Mouse (Mus musculus) heart, embryonic 12.5 days (tissue): Measurements from ENCODE around the gene Dtnbp1. TPM values are rescaled to one million over a fixed set of nuclear protein-coding genes. Genes with fewer than 3 reads are reported as not detected.

Experiments
- ATAC-seq: fragments of 200-750 bp; cut with Nextera tagmentation; 2 replicates; pipeline ENCODE4 v1.8.0; 2017; ENCODE audit warnings: moderate TSS enrichment, moderate library complexity; ENCODE audit not compliant: insufficient number of reproducible peaks, low FRiP score
- H3K27ac ChIP-seq: fragments of 300-500 bp; sonication (generic); 2 replicates; pipeline ENCODE4 v1.5.1; 2016; ENCODE audit warnings: mild to moderate bottlenecking, moderate library complexity; ENCODE audit not compliant: poor library complexity, severe bottlenecking
- H3K27me3 ChIP-seq: fragments of 300-500 bp; sonication (generic); replicated peaks from 2 replicates; pipeline ENCODE4 v1.6.1; 2016; ENCODE audit warnings: mild to moderate bottlenecking, moderate library complexity
- H3K36me3 ChIP-seq: fragments of 300-500 bp; sonication (generic); 2 replicates; pipeline ENCODE4 v1.6.1; 2016; ENCODE audit warnings: mild to moderate bottlenecking, moderate library complexity
- H3K4me1 ChIP-seq: fragments of 300-500 bp; sonication (generic); replicated peaks from 2 replicates; pipeline ENCODE4 v1.6.1; 2016; ENCODE audit warnings: mild to moderate bottlenecking
- H3K4me2 ChIP-seq: fragments of 300-500 bp; sonication (generic); 2 replicates; pipeline ENCODE4 v1.6.1; 2016; ENCODE audit warnings: mild to moderate bottlenecking, moderate library complexity
- H3K4me3 ChIP-seq: fragments of 300-500 bp; sonication (generic); 2 replicates; pipeline ENCODE4 v1.5.1; 2016; ENCODE audit warnings: mild to moderate bottlenecking
- H3K9ac ChIP-seq: fragments of 300-500 bp; sonication (generic); 2 replicates; pipeline ENCODE4 v1.6.1; 2016; ENCODE audit warnings: mild to moderate bottlenecking, moderate library complexity
- H3K9me3 ChIP-seq: fragments of 300-500 bp; sonication (generic); replicated peaks from 2 replicates; pipeline ENCODE4 v1.6.1; 2016; ENCODE audit warnings: mild to moderate bottlenecking, moderate library complexity
- WGBS: fragments of 180-500 bp; shearing (Covaris S2); methylation state at CpG from one replicate; pipeline ENCODE4 v1.1.7; 2016; 5-methylcytosine and 5-hydroxymethylcytosine counted together
- polyA plus RNA-seq: library from polyadenylated mRNA; unstranded; fragments of >200 nt; fragmentation: Nextera tagmentation; extraction: Ambion mirVana; gene quantifications from 2 replicates; pipeline ENCODE4 v1.2.1, GENCODE M21; 2016

Dtnbp1 gene
- 72.3 and 72.4 TPM in 2 replicates for polyA plus RNA-seq

GRCm38 (mm10) chr13:45001911-45002615 is at the start of gene Dtnbp1:
Gene Dtnbp1, minus strand, starts transcription at chr13:45002147.
- under 1% methylated on average over 67 of the region's 68 CpGs for WGBS
- Histone ChIP-seq H3K27ac (peak within 1 kb of the TSS; percentile 83), H3K4me2 (peak within 1 kb of the TSS; percentile 84), H3K27me3 (no peaks in the 10 kb centered on the region), H3K4me3 (peak within 1 kb of the TSS; percentile 97), H3K4me1 (peaks cover 27% of the 10 kb centered on the region), H3K36me3 (peaks cover 3% of the 10 kb centered on the region; the same call in 1 of the 2 replicates), H3K9me3 (no peaks in the 10 kb centered on the region), H3K9ac (peak within 1 kb of the TSS; percentile 93)
- ATAC-seq, result peak; percentile 94

- Histone ChIP-seq H3K36me3 (no peaks in the 10 kb centered on the region), H3K27me3 (no peaks in the 10 kb centered on the region), H3K9me3 (no peaks in the 10 kb centered on the region), H3K27ac (no peak overlapping the region), H3K4me1 (peaks cover 8% of the 10 kb centered on the region), H3K9ac (no peak overlapping the region), H3K4me2 (no peak overlapping the region), H3K4me3 (no peak overlapping the region)
- ATAC-seq, result no peak
- 71% methylated on average over 7 of the region's 7 CpGs for WGBS
Measured at GRCm38 (mm10) chr13:45049261-45050020, 47.5 kb upstream of the Dtnbp1 start.

- no peaks in the 10 kb centered on the region for H3K27me3 ChIP-seq
- no peaks in the 10 kb centered on the region for H3K4me1 ChIP-seq
- no peak overlapping the region for H3K27ac ChIP-seq
- H3K36me3 ChIP-seq, result no peaks in the 10 kb centered on the region
- no peaks in the 10 kb centered on the region for H3K9me3 ChIP-seq
- ATAC-seq, result no peak
- no peak overlapping the region for H3K4me2 ChIP-seq
- H3K4me3 ChIP-seq, result no peak overlapping the region
- 61% methylated on average over 3 of the region's 3 CpGs for WGBS
- no peak overlapping the region for H3K9ac ChIP-seq
Measured at GRCm38 (mm10) chr13:45043466-45043865, 41.5 kb upstream of the Dtnbp1 start.

GRCm38 (mm10) chr13:45040741-45041140 is 38.8 kb upstream of the Dtnbp1 start:
- WGBS, result 80% methylated on average over 7 of the region's 7 CpGs
- no peak overlapping the region for H3K9ac ChIP-seq
- no peaks in the 10 kb centered on the region for H3K4me1 ChIP-seq
- ATAC-seq, result no peak
- H3K9me3 ChIP-seq, result no peaks in the 10 kb centered on the region
- no peak overlapping the region for H3K27ac ChIP-seq
- no peaks in the 10 kb centered on the region for H3K27me3 ChIP-seq
- no peak overlapping the region for H3K4me3 ChIP-seq
- no peak overlapping the region for H3K4me2 ChIP-seq
- no peaks in the 10 kb centered on the region for H3K36me3 ChIP-seq

- ATAC-seq, result no peak
- Histone ChIP-seq H3K27me3 (no peaks in the 10 kb centered on the region), H3K36me3 (no peaks in the 10 kb centered on the region), H3K9me3 (no peaks in the 10 kb centered on the region), H3K4me3 (no peak overlapping the region), H3K4me1 (no peaks in the 10 kb centered on the region), H3K4me2 (no peak overlapping the region), H3K27ac (no peak overlapping the region), H3K9ac (no peak overlapping the region)
- WGBS, result 58% methylated on average over 4 of the region's 4 CpGs
Measured at GRCm38 (mm10) chr13:45040195-45040594, 38.2 kb upstream of the Dtnbp1 start.

- Histone ChIP-seq H3K9me3 (no peaks in the 10 kb centered on the region), H3K27me3 (no peaks in the 10 kb centered on the region), H3K4me3 (no peak overlapping the region), H3K4me1 (peaks cover 6% of the 10 kb centered on the region), H3K36me3 (no peaks in the 10 kb centered on the region), H3K27ac (no peak overlapping the region), H3K4me2 (no peak overlapping the region), H3K9ac (no peak overlapping the region)
- ATAC-seq, result no peak
- WGBS, result 80% methylated on average over 4 of the region's 4 CpGs
Measured at GRCm38 (mm10) chr13:45036417-45036816, 34.5 kb upstream of the Dtnbp1 start.

- 72% methylated on average over 7 of the region's 7 CpGs for WGBS
- Histone ChIP-seq H3K4me2 (no peak overlapping the region), H3K4me3 (no peak overlapping the region), H3K27me3 (no peaks in the 10 kb centered on the region), H3K27ac (no peak overlapping the region), H3K36me3 (no peaks in the 10 kb centered on the region), H3K4me1 (peaks cover 9% of the 10 kb centered on the region), H3K9ac (no peak overlapping the region), H3K9me3 (no peaks in the 10 kb centered on the region)
- ATAC-seq, result no peak
Measured at GRCm38 (mm10) chr13:45034759-45035158, 32.8 kb upstream of the Dtnbp1 start.

GRCm38 (mm10) chr13:45033360-45033759 is 31.4 kb upstream of the Dtnbp1 start:
- H3K27ac ChIP-seq, result no peak overlapping the region
- H3K4me2 ChIP-seq, result no peak overlapping the region
- H3K9me3 ChIP-seq, result no peaks in the 10 kb centered on the region
- no peak overlapping the region for H3K4me3 ChIP-seq
- no peak for ATAC-seq
- H3K36me3 ChIP-seq, result no peaks in the 10 kb centered on the region
- no peak overlapping the region for H3K9ac ChIP-seq
- WGBS, result 88% methylated on average over 10 of the region's 10 CpGs
- H3K27me3 ChIP-seq, result no peaks in the 10 kb centered on the region
- peaks cover 9% of the 10 kb centered on the region for H3K4me1 ChIP-seq

- H3K36me3 ChIP-seq, result no peaks in the 10 kb centered on the region
- no peaks in the 10 kb centered on the region for H3K27me3 ChIP-seq
- H3K9ac ChIP-seq, result no peak overlapping the region
- 58% methylated on average over 4 of the region's 4 CpGs for WGBS
- no peaks in the 10 kb centered on the region for H3K9me3 ChIP-seq
- no peak overlapping the region for H3K4me3 ChIP-seq
- no peak for ATAC-seq
- H3K4me2 ChIP-seq, result no peak overlapping the region
- H3K4me1 ChIP-seq, result peaks cover 9% of the 10 kb centered on the region
- H3K27ac ChIP-seq, result no peak overlapping the region
Measured at GRCm38 (mm10) chr13:45032484-45032883, 30.5 kb upstream of the Dtnbp1 start.

- WGBS, result 15% methylated on average over 7 of the region's 7 CpGs
- no peak overlapping the region for H3K27ac ChIP-seq
- ATAC-seq, result no peak
- H3K9ac ChIP-seq, result no peak overlapping the region
- H3K27me3 ChIP-seq, result no peaks in the 10 kb centered on the region
- no peak overlapping the region for H3K4me3 ChIP-seq
- H3K36me3 ChIP-seq, result no peaks in the 10 kb centered on the region
- H3K4me2 ChIP-seq, result no peak overlapping the region
- H3K4me1 ChIP-seq, result peaks cover 9% of the 10 kb centered on the region
- no peaks in the 10 kb centered on the region for H3K9me3 ChIP-seq
Measured at GRCm38 (mm10) chr13:45031748-45032147, 29.8 kb upstream of the Dtnbp1 start.

- Histone ChIP-seq H3K4me3 (no peak overlapping the region), H3K4me2 (peak overlapping the region; percentile 46), H3K9me3 (no peaks in the 10 kb centered on the region), H3K4me1 (peaks cover 9% of the 10 kb centered on the region), H3K9ac (no peak overlapping the region), H3K27me3 (no peaks in the 10 kb centered on the region), H3K36me3 (no peaks in the 10 kb centered on the region), H3K27ac (no peak overlapping the region)
- ATAC-seq, result no peak
- WGBS, result 26% methylated on average over 10 of the region's 10 CpGs
Measured at GRCm38 (mm10) chr13:45031314-45031713, 29.4 kb upstream of the Dtnbp1 start.
